Mouse (Mus musculus) lung, adult 18-20 months (tissue): Measurements from ENCODE around the gene Klk1b16.
"Not testable (repeated sequence)": the region's sequence is repeated elsewhere in the genome, so short reads cannot be mapped to it uniquely, and the experiment has no call there.

ENCODE experiments used
- DNase-seq, 2 experiments: peaks; one replicate each; pipeline ENCODE4 v3.0.0; 2022; ENCODE audit warnings: mixed read lengths in 2 of 2

The Klk1b16 gene

DNA sequence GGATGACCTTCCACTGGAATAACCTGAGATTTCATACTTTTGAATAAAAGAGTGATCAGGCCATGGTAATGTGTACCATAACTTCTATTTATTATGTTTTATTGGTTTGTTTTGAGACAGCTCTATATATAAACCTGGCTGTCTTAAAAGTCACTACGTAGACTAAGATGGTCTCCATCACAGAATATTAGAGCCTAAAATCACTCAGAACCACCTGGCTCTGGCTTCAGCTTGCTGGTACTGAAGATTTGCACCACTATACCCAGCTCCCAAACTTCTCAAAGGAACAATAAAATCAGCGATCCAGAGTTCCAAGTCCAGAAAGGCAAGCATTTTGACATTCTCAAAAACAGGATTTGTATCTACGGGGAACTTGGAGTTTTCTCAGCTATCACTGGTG lies at the start of gene Klk1b16:
Gene Klk1b16 (plus strand): TSS at position 301 of the 400 bp plus-strand sequence.
- DNase-seq: no peak

DNA sequence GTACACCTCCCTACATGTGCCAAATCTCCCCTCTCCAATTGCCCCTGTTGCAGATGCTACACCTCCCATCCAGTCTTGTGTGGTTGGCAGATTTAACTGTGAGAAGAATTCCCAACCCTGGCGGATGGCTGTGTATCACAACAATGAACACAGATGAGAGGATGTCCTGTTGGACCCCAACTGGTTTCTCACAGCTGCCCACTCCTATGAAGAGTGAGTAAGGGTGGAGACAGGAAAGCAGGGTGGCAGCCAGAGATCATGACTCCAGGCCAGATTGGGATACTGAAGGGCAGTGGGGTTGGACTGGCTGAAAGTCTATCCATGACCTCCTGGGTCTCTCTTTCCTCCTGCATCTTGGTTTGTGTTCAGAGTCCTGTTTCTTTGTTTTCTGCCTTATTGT lies 40.5 kb upstream of the Klk1b16 start:
- DNase-seq: no peak

DNA sequence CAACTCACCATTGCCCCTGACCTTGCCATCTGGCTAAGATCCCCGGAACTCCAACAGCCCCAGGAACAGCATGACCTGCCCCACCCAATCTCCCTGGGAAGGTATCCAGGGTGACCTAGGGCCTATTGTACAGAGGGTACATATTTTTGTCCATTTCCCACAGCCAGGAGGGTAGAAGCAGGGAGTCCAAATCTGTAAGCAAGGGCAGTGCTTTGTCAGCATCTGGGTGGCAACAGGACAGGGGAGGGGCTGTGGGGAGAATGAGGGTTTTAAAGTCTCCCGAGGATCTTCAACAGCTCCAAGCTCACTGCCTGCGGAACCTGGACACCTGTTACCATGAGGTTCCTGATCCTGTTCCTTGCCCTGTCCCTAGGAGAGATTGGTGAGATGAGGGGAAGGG lies 34.5 kb upstream of the Klk1b16 start, which contains the start of gene Klk1b21:
Gene Klk1b21 (plus strand): TSS at position 301 of the 400 bp plus-strand sequence.
- DNase-seq: not testable (repeated sequence)

DNA sequence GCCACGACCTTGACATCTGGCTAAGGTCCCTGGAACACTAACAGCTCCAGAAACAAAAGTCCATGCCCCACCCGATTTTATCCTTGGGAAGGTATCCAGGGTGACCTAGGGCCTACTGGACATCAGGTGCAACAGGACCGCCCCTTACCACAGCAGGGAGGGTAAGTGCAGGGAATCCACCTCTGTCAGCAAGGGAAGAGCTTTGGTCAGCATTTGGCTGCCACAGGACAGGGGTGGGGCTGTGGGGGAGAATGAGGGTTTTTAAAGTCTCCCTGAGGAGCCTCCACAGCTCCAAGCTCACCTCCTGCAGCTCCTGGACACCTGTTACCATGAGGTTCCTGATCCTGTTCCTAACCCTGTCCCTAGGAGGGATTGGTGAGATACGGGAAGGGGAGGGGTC lies 24.2 kb upstream of the Klk1b16 start, which contains the start of gene Klk1b22:
Gene Klk1b22 (plus strand): TSS at position 301 of the 400 bp plus-strand sequence.
- no peak for DNase-seq

DNA sequence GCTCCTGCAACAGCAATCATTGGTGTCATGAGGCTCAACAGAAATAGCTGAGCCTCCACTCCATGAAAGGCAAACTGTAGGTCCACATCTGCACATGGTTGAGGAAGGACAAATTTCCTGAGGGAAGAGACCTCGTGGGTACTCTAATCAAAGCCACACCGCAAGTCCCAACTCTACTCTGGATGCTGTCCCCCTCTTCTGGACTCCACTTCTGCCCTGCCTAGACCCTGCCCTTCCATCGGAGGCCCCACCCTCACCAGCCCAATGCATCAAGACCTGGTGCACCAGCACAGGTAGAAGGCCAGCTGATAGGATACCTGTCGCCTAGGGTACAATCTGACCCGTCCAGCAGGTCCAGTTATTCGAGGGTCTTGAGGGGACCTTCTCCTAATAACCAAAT lies 13.1 kb upstream of the Klk1b16 start:
- no peak for DNase-seq

DNA sequence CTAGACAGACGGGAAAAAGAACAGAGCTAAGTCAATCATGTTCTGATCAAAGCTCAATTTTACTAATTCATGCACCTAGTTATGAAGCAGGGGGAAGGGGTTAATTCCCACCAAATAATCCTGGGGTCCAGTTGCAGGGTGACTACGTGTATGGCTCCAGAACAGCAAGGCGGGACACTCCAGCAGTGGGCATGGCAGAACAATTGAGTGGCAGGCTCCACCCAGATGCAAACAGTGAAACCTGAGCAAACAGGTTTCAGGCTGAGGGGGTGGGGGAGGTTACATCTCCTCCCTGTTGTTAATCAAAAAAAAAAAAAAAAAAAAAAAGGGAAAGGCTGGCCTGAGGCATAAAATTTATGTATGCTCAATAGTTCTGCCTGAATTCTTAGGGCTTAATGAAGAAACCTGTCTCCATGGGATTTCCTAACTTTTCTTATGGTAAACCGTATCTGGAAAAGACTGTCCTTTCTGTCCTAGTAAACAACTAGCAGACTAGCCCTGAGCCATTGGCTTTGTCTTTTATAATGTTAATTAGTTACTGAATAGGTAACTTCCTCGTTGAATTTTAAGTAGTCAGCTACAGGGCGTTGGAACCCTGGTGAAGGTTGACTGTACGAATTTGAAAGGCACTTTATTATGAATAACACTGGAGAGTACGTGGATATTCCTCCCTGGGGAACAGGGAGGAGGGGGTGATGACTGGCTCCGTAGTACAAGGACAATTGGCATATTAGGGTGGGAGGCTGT lies 42.9 kb downstream of the Klk1b16 start:
- peak in 1 of 2 experiments; percentile 14 for DNase-seq

DNA sequence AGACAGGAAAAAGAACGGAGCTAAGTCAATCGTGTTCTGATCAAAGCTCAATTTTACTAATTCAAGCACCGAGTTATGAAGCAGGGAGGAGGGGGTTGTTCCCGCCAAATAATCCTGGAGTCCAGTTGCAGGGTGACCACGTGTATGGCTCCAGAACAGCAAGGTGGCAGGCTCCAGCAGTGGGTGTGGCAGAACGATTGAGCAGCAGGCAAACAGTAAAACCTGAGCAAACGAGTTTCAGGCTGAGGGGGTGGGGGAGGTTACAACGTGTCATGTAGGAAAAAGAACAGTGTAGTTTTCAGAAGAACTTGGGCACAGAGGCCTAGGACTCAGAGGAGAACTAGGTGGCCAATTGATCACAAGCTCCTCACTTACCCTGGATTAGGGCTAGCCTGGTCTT lies 49.9 kb downstream of the Klk1b16 start:
- peak in 1 of 2 experiments; percentile 15 for DNase-seq

DNA sequence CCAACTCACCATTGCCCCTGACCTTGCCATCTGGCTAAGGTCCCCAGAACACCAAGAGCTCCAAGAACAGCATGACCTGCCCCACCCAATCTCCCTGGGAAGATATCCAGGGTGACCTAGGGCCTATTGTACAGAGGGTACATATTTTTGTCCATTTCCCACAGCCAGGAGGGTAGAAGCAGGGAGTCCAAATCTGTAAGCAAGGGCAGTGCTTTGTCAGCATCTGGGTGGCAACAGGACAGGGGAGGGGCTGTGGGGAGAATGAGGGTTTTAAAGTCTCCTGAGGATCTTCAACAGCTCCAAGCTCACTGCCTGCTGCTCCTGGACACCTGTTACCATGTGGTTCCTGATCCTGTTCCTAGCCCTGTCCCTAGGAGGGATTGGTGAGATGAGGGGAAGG lies 51.4 kb downstream of the Klk1b16 start, which contains the start of gene Klk1b24:
Gene Klk1b24 (plus strand): TSS at position 301 of the 400 bp plus-strand sequence.
- DNase-seq: not testable (repeated sequence)
